Mouse (Mus musculus) megakaryocyte, embryonic 14.5 days (primary cell): ENCODE data around the gene Fam217b.

ENCODE experiments used
- FLI1 ChIP-seq: IDR thresholded peaks from 2 replicates; pipeline ENCODE4 v1.6.1; 2012; ENCODE audit warnings: low read length, inconsistent platforms, mixed read lengths
- GATA1 ChIP-seq: IDR thresholded peaks from 3 replicates; pipeline ENCODE4 v1.6.1; 2012; ENCODE audit warnings: mixed read lengths, low read length, inconsistent platforms, borderline replicate concordance

GRCm38 (mm10) chr2:178433903-178434302 is 19.6 kb downstream of the Fam217b start:
- TF ChIP-seq GATA1 = no peak
- TF ChIP-seq FLI1 = no peak
